Mouse (Mus musculus) cerebellum, postnatal 25 days (tissue): Measurements from ENCODE around the gene Rbm25.
"Not testable (repeated sequence)": the region's sequence is repeated elsewhere in the genome, so short reads cannot be mapped to it uniquely, and the experiment has no call there.

Source experiments
- DNase-seq, 2 experiments: peaks; one replicate each; pipeline ENCODE4 v3.0.0; 2021; ENCODE audit warnings: mixed read lengths in 2 of 2

Gene Rbm25

DNA sequence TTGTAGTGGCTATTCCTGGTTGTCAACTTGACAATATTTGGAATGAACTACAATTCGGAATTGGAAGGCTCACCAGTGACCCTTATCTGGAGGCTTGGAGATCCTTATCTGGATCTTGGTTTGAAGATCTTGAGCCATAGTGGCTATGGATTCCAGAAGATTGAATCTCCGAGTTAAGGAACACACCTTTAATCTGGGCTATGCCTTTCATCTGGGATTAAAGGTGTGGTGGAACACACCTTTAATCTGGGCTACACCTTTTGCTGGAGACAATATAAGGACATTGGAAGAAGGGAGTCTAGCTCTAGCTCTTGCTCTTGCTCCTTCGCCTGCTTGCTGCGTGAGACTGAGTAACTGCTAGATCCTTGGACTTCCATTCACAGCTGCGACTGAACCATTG is at the start of gene Rbm25:
TSS of gene Rbm25 (plus strand) at position 301 of the 400 bp plus-strand sequence.
- not testable (repeated sequence) for DNase-seq

DNA sequence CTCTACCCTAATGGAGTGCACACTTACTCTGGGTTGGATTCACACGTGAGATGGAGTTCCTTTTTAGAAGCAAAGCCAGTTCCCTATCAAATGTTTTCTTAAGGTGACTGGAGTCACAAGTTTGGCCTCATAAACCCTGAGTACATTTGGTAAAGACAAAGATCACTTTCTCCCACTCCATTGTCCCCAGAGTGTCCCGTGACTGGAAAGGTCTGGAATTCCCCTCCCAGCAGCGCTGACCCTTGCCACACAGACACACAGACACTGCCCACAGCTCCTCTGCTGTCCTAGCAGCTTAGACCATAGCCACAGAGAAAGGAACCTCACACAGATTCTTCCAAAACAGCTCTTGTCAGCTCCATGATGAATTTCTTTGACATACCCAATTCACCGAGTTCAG is 48.9 kb upstream of the Rbm25 start:
- no peak for DNase-seq

DNA sequence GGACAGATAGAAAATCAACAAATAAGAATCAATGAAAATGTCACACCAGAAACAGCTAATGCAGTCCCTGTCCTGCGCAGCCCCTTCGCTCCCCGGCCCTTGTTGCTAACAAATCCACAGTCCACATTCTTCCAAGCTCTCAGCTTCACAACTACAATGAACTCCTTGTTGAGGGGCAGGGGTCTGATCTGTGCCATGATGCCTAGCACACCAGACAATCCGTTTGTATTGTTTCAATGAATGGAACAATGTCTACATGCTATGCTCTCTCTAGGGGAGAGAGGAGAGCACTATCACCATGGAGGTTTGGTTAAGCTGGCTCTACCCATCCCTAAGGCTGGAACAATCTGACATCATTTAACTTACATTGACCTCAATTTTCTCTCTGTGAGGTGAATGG is 48.3 kb upstream of the Rbm25 start:
- no peak for DNase-seq

DNA sequence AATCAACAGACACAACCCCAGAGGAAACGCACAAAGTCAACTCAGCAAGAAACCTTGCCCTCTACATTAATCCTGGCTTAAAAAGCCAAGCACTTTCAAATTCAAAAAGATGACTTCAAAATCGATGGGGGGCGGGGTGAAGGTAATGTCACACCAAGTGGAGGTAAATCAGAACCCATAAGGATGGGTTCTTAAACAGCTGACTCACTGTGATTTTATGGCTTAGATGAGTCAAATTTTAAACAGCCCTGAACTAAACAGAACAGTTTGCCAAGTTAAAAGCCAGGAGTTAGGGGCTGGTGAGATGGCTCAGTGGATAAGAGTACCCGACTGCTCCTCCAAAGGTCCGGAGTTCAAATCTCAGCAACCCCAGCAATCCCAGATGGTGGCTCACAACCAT is 44.4 kb upstream of the Rbm25 start:
- no peak for DNase-seq

DNA sequence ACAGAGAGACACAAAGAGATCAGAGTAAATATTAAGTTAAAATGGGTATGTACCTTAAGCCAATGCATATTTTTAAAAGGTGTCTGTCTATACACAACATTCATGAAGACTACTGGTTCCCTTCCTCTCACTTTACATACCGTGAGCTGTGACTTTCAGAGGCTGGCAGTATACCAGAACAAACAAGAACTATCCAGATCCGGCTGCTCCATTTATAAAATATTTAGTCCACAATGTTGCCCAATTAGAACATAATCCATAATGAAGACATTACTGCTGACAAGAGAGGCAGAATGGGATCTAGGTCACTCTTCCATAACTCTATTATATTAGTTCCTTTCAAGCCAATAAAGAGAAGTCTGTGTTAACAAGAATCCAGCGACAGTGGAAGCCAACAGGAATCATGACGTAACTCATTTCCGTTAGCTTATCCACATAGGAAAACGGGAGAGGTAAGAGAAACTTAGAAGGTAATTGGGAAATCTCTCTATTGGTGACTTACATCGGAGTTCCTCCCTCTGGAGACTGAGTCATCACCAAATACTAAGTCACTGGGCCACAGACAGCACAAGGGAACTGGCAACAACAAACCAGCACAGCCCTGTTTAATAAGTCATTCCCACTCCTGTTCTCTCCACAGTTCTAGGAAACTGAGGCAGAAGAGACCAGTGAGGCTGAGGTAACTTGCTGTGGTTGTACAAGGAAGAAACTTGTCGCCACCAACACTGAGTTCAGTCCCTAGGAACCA is 39.1 kb upstream of the Rbm25 start:
- no peak for DNase-seq

DNA sequence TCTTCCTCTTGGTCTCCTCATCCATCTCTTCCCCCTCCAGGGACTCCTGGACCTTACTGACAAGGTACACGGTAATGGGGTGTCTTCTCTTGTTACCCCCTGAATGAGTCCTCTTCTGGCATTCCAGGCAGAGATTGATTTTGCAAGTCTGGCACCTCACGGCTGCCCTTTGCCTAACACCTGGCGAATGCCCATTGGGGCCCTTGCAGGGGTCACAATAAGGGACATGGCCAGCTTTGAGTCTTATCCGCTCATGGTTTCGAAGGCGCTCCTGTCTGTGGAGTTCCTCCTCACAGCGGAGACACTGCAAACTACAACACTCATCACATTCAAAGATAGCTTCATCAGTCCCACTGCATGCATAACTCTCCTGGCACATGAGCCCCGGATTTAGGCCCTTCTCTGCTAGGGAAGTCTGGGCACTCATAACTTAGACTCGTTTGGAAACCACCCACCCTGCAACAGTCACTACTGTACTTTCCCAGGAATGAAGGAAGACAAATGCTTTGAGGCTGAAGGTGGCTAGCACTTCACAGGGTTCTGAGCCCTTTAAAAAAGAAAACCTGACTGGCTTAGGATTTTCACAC is 36.5 kb upstream of the Rbm25 start:
- no peak for DNase-seq

DNA sequence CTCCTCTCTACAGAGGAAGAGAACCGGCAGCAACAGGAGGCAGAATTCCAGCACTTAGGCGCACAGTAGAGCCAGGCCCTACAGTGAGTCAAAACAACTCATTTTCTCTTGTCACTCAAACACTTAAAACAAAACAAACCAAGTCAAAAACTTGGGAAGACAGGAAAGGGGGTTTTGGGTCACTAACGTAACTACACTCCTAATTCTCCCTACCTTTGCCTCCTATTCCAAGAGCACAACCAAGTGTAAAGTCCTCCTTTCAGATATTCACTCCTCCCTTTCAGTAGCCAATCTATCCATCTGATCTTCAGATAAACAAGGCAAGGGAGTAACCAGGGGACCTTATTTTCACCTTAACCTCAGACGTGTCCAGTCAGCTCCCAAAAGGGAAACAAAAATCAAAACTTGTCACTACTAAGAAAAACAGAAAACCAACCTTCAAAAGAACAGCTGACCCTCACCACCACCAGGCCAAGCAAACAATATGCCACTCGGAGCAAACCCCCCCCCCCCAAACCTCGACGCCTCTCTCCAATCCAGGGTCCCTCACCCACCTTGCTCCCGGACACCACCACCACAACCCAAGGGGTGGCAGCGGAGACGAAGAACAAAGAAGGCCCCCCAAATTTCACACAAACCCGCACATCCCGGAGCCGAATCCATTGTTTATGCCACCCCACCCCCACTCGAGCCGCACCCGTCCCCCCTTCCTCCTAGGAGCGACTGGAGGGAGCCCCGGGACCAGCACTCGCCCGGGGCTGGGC is 34.7 kb upstream of the Rbm25 start:
- DNase-seq: peak in 1 of 2 experiments; percentile 14

DNA sequence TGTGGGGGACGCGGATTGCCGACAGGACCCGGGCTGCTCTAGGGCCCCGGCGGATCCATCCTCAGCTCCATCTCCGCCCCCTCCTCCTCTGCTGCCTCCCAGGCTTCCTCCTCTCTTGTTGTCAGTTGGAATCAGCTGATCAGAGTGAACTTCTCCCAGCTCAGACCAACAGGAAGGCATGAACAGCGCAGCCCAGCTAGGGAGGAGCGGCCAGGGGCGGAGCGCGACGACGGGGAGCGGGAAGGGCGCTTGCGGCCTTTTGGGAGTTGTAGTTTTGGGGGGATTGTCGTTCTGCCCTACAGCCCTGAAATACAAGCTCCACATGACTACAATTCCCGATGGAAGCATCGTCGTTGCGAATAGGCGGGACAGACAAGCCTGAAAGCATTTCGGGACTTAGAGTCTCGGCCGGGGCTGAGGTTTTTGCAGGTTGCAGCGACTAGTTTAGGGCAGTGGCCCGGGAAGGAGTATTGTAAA is 34.0 kb upstream of the Rbm25 start, which contains the start of gene Zfyve1:
TSS of gene Zfyve1 (minus strand) at position 198 of the 477 bp plus-strand sequence.
- peak; percentile 90 to 93 for DNase-seq

DNA sequence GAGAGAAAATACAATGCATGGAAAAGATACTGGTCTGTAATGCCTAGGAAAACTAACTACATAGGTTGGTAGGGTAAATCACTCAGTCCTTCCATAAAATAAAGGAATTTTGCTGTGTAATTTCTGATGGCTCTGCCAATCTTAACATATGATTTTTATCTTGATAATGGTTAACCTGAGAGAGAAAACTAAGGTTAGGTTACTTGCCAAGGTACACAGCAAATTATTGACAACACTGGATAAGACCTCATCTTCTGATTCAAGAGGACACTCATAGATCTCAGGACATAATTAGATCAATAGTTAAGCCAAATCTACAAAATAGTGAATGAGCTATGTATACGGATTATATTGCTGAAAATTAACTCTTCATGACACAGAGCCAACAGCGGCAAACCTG is 33.2 kb upstream of the Rbm25 start:
- no peak for DNase-seq

DNA sequence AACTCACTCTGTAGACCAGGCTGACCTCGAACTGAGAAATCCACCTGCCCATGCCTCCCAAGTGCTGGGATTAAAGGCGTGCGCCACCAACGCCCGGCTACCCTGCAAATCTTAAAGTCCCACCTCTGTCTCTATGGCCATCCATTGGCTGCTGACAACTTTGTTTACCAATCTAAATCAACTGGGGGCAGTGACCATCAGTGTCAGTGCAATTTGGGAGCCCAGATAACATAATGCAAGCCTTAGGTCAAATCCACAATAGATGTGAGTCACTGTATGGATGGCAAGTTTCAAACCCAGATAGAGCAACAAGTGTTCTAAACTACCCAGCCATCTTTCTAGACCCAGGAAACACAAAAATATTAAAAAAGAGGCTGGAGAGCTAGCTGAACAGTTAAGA is 28.8 kb upstream of the Rbm25 start:
- DNase-seq: no peak

DNA sequence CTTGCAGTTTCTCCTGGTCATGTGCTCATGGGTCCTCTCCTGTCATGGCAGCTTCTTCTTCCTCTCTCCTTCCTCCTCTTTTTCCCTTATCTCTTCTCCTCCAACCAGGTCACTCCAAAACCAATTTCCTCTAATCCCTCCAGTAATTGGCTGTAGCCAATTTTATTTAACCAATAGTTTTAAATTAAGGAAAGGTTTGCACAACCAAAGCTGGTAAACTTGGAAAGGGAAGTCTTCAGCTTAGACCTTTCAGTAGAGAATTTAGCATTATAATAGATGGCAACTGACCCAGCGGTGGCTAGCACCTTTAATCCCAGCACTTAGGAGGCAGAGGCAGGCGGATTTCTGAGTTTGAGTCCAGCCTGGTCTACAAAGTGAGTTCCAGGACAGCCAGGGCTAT is 24.6 kb upstream of the Rbm25 start:
- DNase-seq: not testable (repeated sequence)

DNA sequence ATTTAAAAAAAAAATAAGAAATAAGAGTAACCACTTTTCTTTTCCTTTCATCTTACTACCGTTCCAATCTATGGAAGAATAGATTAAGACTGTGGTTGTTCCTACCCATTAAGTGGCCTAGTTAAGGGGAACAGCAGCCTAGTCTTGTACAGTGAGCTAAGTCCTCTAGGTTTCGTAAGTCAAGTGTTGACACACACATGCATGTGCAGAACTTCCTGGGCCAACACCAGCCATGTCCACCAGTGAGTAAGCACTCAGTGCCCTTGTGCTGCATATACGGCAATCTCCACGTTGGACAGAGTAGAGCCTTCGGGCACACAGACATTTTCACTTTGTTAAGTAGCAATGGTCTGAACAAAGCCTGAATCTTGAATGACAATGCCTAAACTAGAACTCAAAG is 13.8 kb upstream of the Rbm25 start:
- DNase-seq: no peak

DNA sequence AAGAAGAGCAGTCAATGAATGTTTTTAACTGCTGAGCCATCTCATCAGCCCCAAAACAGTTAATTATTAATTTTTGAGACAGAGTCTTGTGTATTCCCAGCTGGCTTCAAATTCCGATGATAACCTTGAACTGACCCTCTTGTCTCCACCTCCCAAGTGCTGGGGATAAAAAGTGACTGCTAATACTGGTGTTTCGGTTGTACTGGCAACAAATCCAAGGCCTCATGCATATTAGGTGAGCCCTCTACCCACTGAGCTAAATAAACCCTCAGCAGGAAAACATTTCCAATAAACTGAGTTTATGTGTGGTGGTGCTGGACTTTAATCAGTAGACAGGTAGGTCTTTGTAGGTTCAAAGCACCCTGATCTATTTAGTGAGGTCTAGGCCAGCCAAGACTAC is 12.1 kb upstream of the Rbm25 start:
- DNase-seq: no peak

DNA sequence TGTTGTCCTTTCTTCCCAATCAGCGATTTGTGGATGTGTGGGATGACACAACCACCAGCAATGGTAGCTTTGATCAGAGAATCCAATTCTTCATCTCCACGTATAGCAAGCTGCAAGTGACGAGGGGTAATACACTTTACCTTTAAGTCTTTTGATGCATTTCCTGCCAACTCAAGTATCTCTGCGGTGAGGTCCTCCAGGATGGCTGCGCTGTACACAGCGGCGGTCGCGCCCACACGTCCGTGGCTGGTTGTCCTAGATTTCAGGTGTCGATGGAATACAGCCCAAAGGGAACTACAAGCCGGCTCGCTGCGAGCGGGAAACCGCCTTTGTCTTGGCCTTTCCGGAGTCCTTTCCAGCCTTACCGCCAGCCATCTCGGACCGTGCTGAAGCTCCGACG is 10.3 kb upstream of the Rbm25 start:
- not testable (repeated sequence) for DNase-seq

DNA sequence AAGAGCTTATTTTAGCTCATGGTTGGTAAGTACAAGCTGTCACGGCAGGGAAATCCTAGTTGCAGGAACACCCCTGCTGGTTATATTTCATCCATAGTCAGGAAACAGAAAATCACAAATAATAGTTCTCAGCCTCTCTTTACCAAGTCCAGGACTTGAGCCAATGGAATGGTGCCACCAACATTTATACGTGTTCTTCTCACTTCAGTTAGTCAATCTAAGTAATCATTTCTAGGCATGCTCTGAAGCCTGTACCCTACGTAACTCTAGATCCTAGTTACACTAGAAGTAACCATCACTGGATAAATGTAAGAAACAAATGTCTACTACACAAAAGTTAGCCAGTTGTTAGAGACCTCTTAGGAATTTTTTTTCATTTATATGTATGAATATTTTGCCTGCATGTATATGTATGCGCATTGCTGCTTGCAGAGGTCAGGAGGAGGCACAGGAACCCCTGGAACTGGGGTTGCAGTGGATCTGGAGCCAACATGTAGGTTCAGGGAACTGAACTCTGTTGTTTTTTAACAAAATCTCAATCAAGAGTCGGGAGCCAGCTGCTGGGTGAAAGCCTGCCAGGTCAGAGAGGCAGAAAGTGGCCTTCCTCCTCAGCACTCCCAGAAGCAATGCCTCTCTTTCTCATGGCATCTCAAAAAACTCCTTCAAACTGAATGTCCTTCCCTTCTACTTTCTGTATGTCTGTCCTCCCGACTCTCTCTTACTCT is 8.8 kb upstream of the Rbm25 start:
- DNase-seq: no peak

DNA sequence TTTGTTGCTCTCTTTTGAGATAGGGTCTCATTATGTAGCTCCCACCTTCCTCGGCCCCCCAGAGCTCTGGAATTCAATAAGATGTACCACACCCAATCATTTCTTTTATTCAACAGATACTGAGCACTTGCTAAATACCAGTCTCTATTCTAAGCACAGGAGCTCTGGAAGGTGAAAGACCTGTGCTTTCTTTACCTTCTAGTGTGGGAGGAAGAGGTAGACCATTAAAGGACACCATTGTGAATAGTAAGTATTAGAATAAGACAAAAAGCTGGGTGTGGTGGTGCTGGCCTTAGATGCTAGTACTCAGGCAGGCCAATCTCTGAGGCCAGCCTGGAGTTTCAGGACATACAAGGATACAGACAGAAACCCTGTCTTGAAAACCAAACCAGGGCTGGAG is 6.7 kb upstream of the Rbm25 start:
- DNase-seq: no peak

DNA sequence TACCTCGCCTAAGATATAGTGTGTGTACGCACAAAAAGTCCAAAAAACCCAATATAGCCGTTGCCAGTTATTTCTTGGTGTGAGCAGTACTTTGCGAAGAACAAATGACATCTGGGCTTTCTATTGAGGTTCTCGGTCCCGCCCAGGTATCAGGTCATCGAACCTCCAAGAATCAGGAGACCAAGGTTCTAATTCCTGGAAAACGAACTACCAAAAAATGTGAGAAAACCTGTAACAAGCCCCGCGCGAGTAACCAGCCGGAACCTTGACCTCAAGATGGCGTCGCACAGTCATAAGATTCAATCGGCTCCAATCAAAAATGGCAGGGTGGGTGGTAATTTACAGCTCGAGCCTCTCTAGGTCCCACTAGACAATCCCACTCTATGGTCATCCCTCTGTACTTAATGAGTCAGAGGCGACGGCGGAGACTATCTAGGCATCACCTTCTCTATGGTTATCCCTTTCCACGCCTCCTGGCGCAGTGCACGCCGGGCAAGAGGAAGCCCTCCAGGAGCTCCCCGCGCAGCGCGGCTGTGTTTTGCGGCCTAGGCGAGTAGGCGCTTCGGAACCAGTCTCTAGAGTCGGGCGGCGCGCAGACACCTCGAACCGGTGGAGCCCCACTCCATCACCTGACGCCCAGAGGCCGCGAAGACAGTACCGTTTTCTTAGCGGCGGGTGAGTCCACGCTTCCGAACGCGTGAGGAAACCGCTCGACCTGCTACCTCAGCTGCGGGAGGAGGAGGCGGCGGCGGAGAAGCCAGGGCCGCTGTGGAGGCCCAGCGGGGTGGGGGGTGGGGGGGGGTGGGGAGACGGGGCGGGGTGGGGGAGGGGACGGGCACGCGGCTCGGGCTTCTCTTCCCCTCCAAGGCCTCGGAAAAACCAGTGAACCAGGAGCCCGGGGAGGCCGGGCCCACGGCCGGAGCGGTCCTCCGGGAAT is 975 bp downstream of the Rbm25 start:
- DNase-seq: peak; percentile 95

DNA sequence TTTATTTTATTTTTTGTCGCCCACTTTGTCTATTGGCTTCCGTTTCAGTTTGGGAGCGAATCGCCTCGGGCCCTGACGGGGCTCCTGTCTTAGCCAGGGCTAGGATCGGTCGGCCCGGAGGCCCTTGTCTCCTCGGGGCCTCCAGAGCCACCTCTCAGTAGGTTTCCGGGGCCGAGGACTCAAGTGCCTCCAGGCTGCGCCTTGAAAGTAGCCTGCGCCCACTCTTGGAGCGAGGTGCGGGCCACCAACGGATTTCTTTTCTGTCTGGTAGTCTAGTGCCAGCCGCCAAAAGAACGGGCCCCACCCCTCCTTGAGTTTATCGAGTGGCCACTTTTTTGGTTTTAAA is 1.6 kb downstream of the Rbm25 start:
- DNase-seq: peak; percentile 56 to 69

DNA sequence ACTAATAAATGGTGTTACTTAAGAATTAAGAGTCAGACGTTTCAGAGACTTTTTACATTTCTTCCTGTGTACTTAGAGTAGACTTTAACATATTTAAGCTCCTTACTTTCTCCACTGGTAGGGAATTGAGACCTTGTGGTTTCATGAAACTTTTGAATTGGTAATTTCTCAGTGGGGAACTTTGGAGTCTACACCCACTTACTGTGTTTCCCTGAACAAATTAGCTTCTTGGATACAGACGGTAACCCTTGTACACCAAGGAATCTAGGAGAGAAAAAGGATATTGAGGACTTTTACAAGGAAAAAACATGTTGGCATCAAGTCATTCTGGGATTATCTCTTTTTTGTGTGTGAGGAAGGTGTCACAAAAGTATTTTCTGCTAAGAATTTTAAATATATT is 2.8 kb downstream of the Rbm25 start:
- no peak for DNase-seq

DNA sequence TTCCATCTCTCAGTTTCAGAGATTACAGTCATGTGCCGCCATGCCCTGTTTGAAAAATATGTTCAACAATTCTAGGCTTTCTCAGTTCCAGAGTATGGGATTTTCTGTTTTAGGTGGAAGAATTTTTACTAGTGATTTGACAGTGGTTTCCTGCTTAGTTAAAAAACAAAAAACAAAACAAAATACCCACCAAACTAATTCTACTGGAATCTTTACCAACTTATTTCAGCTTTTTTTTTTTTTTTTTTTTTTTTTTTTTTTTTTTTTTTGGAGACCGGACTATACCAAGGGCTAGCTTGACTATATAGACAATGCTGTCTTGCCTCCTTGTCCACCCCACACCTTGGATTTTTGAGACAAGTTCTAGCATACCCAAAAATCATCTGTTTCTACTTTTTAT is 10.2 kb downstream of the Rbm25 start:
- no peak for DNase-seq

DNA sequence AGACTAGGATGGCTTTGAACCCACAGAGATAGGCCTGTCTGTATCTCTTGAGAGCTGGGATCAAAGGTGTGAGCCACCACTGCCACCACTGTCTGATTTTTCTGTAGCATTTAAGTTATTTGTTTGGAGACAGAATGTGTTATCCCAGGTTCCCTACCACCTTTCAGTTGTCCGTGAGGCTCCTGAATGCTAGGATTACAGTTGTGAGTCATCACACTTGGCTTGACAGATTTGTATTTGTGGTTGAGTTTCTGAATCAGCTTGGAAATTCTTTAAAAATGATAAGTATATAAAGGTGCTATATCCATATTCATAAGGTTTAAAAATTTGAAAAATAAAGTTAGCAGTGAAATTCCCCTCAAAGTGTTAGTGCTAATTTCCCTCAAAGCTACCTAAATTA is 12.1 kb downstream of the Rbm25 start:
- no peak for DNase-seq

DNA sequence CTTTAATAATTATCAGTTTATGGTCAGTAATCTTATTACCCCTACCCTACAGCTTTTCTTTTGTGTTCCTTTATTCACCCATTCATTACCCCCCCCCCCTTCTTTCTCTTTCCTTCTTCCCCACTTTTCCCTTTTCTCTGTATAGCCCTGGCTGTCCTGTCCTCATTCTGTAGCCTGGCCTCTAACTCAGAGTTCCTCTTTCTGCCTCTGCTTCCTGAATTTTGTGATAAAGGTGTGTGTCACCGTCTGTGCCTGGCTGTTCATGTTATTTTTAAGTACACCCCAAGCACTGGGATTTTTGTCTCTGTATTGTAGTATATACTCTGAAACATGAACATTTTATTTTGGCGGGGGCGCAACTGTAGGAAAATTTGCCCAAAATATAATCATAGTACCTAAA is 19.3 kb downstream of the Rbm25 start:
- no peak for DNase-seq
